Mouse (Mus musculus): ENCODE results near the gene Gm17364. TPM values are rescaled to one million over a fixed set of nuclear protein-coding genes. Genes with fewer than 3 reads are reported as not detected.

Gm17364 gene
- polyA plus RNA-seq, 1 experiment from 2014 or later, result not detected

DNA sequence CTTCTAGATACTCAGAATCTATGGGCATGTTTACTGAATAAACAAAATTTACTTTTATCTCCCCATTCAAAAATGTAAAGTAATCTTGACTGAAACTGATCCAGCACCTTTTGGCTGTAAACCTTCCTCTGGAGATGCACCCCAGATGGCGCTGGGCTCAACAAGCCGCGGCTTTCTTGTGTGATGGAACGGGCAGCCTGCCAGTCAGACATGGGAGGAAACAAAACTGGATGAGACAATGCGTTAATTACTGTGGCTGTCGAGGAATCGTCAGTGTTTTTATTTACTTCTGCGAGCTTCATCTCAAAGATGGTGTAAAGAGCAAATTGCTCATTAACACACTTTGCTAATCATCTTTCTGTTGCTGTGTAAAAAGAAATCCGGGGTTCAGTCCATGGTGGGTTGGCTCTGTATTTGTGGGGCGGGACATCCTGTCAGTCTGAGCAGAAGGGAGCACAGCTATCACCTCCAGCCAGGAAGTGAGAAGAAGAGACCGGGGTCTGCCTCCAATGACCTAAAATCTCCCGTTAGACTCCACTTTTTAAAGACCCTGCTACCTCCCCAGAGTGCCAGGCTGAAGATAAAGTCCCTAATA lies 42.3 kb downstream of the Gm17364 start:
- Histone ChIP-seq H3K4me2 (replicated peaks; ENCODE audit: low read depth) (no peak overlapping the region), H3K27me3 (replicated peaks; ENCODE audit: control insufficient read depth, insufficient read depth, low read length) (no peaks in the 10 kb centered on the region), H3K4me1 (replicated peaks; ENCODE audit: control insufficient read depth, insufficient read depth, low read length) (no peaks in the 10 kb centered on the region), H3K9ac (ENCODE audit: low read depth, low read length) (no peak overlapping the region), H3K4me3 (ENCODE audit: low read depth, low read length) (no peak overlapping the region), H3K36me3 (ENCODE audit: control insufficient read depth, insufficient read depth) (no peaks in the 10 kb centered on the region), H3K9me3 (ENCODE audit: control insufficient read depth) (no peaks in the 10 kb centered on the region), H3K27ac (ENCODE audit: low read depth, low read length) (no peak overlapping the region)
- TF ChIP-seq CTCF (IDR thresholded peaks at IDR 0.05; ENCODE audit: low read depth), result no peak
- no peak for ATAC-seq
- 82% methylated on average over 12 of the region's 12 CpGs for WGBS

DNA sequence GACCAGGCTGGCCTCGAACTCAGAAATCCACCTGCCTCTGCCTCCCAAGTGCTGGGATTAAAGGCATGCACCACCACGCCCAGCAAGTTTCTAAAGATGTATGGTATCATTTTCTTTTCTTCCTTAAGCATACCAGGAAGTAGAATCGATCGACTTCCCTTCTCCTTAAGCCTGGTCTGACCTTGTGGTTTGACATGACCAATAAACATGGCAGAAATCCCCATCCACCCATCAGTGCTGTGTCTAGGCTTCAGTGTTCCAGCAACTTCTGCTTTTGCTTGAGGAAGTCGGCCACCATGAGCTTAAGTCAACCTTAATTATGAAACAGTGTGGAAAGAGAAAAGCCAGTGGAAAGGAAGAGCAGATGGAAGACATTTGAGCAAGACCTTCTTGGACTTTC lies 43.5 kb downstream of the Gm17364 start:
- Histone ChIP-seq H3K27ac (ENCODE audit: low read depth, low read length) (no peak overlapping the region), H3K4me1 (replicated peaks; ENCODE audit: control insufficient read depth, insufficient read depth, low read length) (no peaks in the 10 kb centered on the region), H3K4me3 (ENCODE audit: low read depth, low read length) (no peak overlapping the region), H3K9ac (ENCODE audit: low read depth, low read length) (no peak overlapping the region), H3K27me3 (replicated peaks; ENCODE audit: control insufficient read depth, insufficient read depth, low read length) (no peaks in the 10 kb centered on the region), H3K9me3 (ENCODE audit: control insufficient read depth) (no peaks in the 10 kb centered on the region), H3K4me2 (replicated peaks; ENCODE audit: low read depth) (no peak overlapping the region), H3K36me3 (ENCODE audit: control insufficient read depth, insufficient read depth) (no peaks in the 10 kb centered on the region)
- TF ChIP-seq CTCF (IDR thresholded peaks at IDR 0.05; ENCODE audit: low read depth), result no peak
- no peak for ATAC-seq
- WGBS, result 85% methylated on average over 5 of the region's 5 CpGs

DNA sequence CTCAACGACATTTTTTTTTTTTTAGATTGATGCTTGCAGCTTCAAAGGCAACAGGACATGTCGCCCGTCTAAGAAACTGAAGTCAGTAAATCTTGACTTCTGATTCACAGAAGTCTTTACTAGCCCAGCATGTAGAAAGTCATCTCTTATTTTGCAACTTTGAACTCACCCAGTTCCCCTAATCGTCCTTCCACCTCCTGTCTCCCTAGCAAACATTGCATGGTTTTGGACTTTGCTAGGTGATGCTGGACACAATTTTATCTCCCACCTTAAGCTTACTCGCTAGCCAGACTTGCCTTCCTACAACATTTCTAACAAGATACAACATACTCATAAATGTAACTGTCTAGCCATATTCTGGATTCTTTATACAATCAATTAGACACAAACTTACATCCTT lies 45.7 kb downstream of the Gm17364 start:
- ATAC-seq, result no peak
- H3K9ac ChIP-seq (ENCODE audit: low read depth, low read length), result no peak overlapping the region
- H3K36me3 ChIP-seq (ENCODE audit: control insufficient read depth, insufficient read depth), result no peaks in the 10 kb centered on the region
- 81% methylated on average over 5 of the region's 5 CpGs for WGBS
- TF ChIP-seq CTCF (IDR thresholded peaks at IDR 0.05; ENCODE audit: low read depth), result no peak
- H3K27ac ChIP-seq (ENCODE audit: low read depth, low read length), result no peak overlapping the region
- H3K4me3 ChIP-seq (ENCODE audit: low read depth, low read length), result no peak overlapping the region
- no peak overlapping the region for H3K4me2 ChIP-seq (replicated peaks; ENCODE audit: low read depth)
- H3K27me3 ChIP-seq (replicated peaks; ENCODE audit: control insufficient read depth, insufficient read depth, low read length), result no peaks in the 10 kb centered on the region
- H3K9me3 ChIP-seq (ENCODE audit: control insufficient read depth), result no peaks in the 10 kb centered on the region
- H3K4me1 ChIP-seq (replicated peaks; ENCODE audit: control insufficient read depth, insufficient read depth, low read length), result no peaks in the 10 kb centered on the region

DNA sequence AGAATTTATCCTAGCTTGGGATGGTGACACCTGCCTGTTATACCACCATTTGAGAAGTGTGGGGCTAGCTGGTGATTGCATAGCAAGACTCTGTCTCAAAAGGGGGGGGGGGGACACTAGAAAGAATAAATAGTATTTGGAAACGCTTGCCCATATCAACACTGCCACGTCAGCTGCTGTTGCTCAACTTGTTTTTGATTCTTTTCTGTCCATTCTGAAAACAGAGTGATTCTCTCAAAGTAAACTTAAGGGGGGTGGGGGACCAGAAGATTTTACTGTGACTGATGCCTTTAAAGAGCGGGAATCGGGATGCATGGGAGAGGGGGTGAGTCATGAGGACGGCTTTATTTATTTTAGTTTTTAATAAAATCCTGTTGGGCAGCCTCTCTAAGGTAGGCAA lies 47.3 kb downstream of the Gm17364 start:
- ATAC-seq, result no peak
- TF ChIP-seq CTCF (IDR thresholded peaks at IDR 0.05; ENCODE audit: low read depth), result no peak
- H3K27me3 ChIP-seq (replicated peaks; ENCODE audit: control insufficient read depth, insufficient read depth, low read length), result no peaks in the 10 kb centered on the region
- no peaks in the 10 kb centered on the region for H3K9me3 ChIP-seq (ENCODE audit: control insufficient read depth)
- no peak overlapping the region for H3K27ac ChIP-seq (ENCODE audit: low read depth, low read length)
- no peaks in the 10 kb centered on the region for H3K36me3 ChIP-seq (ENCODE audit: control insufficient read depth, insufficient read depth)
- no peak overlapping the region for H3K4me2 ChIP-seq (replicated peaks; ENCODE audit: low read depth)
- no peak overlapping the region for H3K9ac ChIP-seq (ENCODE audit: low read depth, low read length)
- WGBS, result 40% methylated on average over 5 of the region's 5 CpGs
- no peaks in the 10 kb centered on the region for H3K4me1 ChIP-seq (replicated peaks; ENCODE audit: control insufficient read depth, insufficient read depth, low read length)
- no peak overlapping the region for H3K4me3 ChIP-seq (ENCODE audit: low read depth, low read length)

Other genes starting within 250 kb of the Gm17364 start
- gene Mak, start 194.3 kb downstream of the Gm17364 start, polyA plus RNA-seq (2015; fragmentation: Nextera tagmentation; extraction: Ambion mirVana), result 0.07 and 0.10 TPM in 2 replicates
- not detected in 2 replicates for gene Gcm2, start 162.9 kb downstream of the Gm17364 start, polyA plus RNA-seq (2015; fragmentation: Nextera tagmentation; extraction: Ambion mirVana)
- 0.05 TPM in 1 of 2 replicates, not detected in the other for gene Sycp2l, start 159.7 kb downstream of the Gm17364 start, polyA plus RNA-seq (2015; fragmentation: Nextera tagmentation; extraction: Ambion mirVana)
- 5.6 and 6.5 TPM in 2 replicates for gene Elovl2, start 53.6 kb downstream of the Gm17364 start, polyA plus RNA-seq (2015; fragmentation: Nextera tagmentation; extraction: Ambion mirVana)
- 4.8 and 5.3 TPM in 2 replicates for gene Smim13, start 24.1 kb downstream of the Gm17364 start, polyA plus RNA-seq (2015; fragmentation: Nextera tagmentation; extraction: Ambion mirVana)
- gene Nedd9, start 213.4 kb upstream of the Gm17364 start, polyA plus RNA-seq (2015; fragmentation: Nextera tagmentation; extraction: Ambion mirVana), result 17.6 and 18.9 TPM in 2 replicates

Data from intestine, postnatal 0 days (tissue).